8 mouse cellular contexts compared by ENCODE assay signal in the genomic region with DNA sequence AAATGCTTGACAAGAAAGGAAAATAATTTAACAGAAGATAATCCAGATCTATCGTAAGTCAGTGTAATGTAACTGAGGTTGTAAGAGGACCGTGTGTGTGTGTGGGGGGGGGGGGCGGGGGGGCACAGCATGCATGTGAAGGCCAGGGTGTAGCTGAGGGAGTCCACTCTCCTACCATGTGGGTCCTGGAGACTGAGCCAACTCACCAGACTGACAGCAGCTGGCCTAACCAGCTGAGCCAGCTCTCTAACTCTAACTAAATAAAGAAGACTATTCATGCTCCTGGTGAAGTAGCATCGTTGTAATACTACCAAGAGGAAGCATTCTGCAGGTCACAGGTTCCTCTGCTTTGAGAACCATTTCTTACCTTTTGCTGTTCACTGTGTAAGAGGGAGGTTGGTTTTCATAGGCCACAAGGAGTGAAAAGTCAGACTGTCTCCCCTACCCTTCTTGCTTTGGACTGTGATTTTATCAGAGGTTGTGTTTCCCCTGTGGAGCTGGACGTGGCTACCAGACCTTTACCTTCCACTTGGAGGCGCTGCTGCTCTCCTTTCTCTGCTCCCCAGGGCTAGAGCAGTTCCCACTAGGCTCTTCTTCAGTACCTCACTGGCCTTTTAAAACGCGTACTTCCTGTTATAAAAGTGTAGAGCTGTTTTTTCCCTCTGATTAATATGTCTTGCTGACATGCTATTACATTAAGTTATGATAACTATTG. TPM values are rescaled to one million over a fixed set of nuclear protein-coding genes. Genes with fewer than 3 reads are reported as not detected.
DNase-seq lines count a peak whose midpoint lies in the region; ATAC-seq and TF ChIP-seq lines count a peak whose summit lies in the region.

No protein-coding gene starts in this region.

- no peak overlapping the region for H3K4me3 ChIP-seq in forebrain, embryonic 14.5 days (ENCODE audit: low read depth, low read length)
- H3K4me3 ChIP-seq in forebrain, embryonic 16.5 days (replicated peaks; ENCODE audit: low read length), result no peak overlapping the region
- H3K4me3 ChIP-seq in lung, adult 2 months (replicated peaks; ENCODE audit: extremely low read depth, low read depth, low read length), result no peak overlapping the region

- TF ChIP-seq POLR2A in lung, adult 2 months (IDR thresholded peaks at IDR 0.05; ENCODE audit: borderline replicate concordance, extremely low read depth, low read depth, low read length), result no peak

- no peaks in the 10 kb centered on the region for H3K27me3 ChIP-seq in forebrain, embryonic 14.5 days (replicated peaks; ENCODE audit: control insufficient read depth, insufficient read depth, low read length)
- no peaks in the 10 kb centered on the region for H3K27me3 ChIP-seq in forebrain, embryonic 16.5 days (replicated peaks; ENCODE audit: control insufficient read depth, insufficient read depth, low read length)

- peak; percentile 29; the same call in 1 of the 2 replicates for ATAC-seq in forebrain, embryonic 14.5 days
- no peak for ATAC-seq in forebrain, embryonic 16.5 days

- H3K9ac ChIP-seq in forebrain, embryonic 14.5 days (ENCODE audit: low read length), result no peak overlapping the region
- H3K9ac ChIP-seq in forebrain, embryonic 16.5 days (replicated peaks; ENCODE audit: low read depth, low read length), result no peak overlapping the region

- WGBS in forebrain, embryonic 14.5 days, result 64% methylated on average over 8 of the region's 8 CpGs
- WGBS in forebrain, embryonic 16.5 days, result 72% methylated on average over 8 of the region's 8 CpGs
- WGBS in lung, adult 2 months, result 62% methylated on average over 8 of the region's 8 CpGs

- H3K36me3 ChIP-seq in forebrain, embryonic 14.5 days (ENCODE audit: control insufficient read depth, insufficient read depth, low read length), result peaks cover 33% of the 10 kb centered on the region
- H3K36me3 ChIP-seq in forebrain, embryonic 16.5 days (ENCODE audit: control insufficient read depth, insufficient read depth), result peaks cover 18% of the 10 kb centered on the region

- H3K4me2 ChIP-seq in forebrain, embryonic 14.5 days (ENCODE audit: low read length), result no peak overlapping the region
- no peak overlapping the region for H3K4me2 ChIP-seq in forebrain, embryonic 16.5 days (ENCODE audit: low read length)

- H3K9me3 ChIP-seq in forebrain, embryonic 14.5 days (replicated peaks; ENCODE audit: control insufficient read depth, low read length), result no peaks in the 10 kb centered on the region
- H3K9me3 ChIP-seq in forebrain, embryonic 16.5 days (ENCODE audit: control insufficient read depth, low read length), result no peaks in the 10 kb centered on the region

- DNase-seq in forebrain, embryonic 14.5 days (ENCODE audit: low spot score), result no peak
- DNase-seq in lung, adult 2 months, result no peak
- no peak for DNase-seq in lung, postnatal 25 days (ENCODE audit: low spot score)
- peak; percentile 51 for DNase-seq in brain, adult 2 months (ENCODE audit: low read depth, low spot score)
- DNase-seq in kidney, postnatal 4 days, result peak; percentile 48 to 64
- DNase-seq in layer of hippocampus, adult 11-12 months (ENCODE audit: low spot score), result no peak
- no peak for DNase-seq in thymus, postnatal 10 days (ENCODE audit: low spot score in 2 of 2)

- peak; percentile 38; the same call in 1 of the 2 replicates for TF ChIP-seq CTCF in lung, adult 2 months (IDR thresholded peaks at IDR 0.05; ENCODE audit: insufficient read depth, low read length)

- H3K27ac ChIP-seq in forebrain, embryonic 14.5 days (ENCODE audit: low read depth, low read length), result no peak overlapping the region
- H3K27ac ChIP-seq in forebrain, embryonic 16.5 days (ENCODE audit: low read length), result no peak overlapping the region

- H3K4me1 ChIP-seq in forebrain, embryonic 14.5 days (ENCODE audit: control insufficient read depth, insufficient read depth, low read length), result no peaks in the 10 kb centered on the region
- no peaks in the 10 kb centered on the region for H3K4me1 ChIP-seq in forebrain, embryonic 16.5 days (replicated peaks; ENCODE audit: control insufficient read depth, insufficient read depth, low read length)
- H3K4me1 ChIP-seq in lung, adult 2 months (ENCODE audit: control insufficient read depth, insufficient read depth, low read length), result no peaks in the 10 kb centered on the region

RNA-seq across cellular contexts. Expression of a gene that starts 28.1 kb away (rescaled TPM):
- 0.25 and 0.27 TPM in 2 replicates for polyA plus RNA-seq in forebrain, embryonic 14.5 days (2014; fragmentation: Nextera tagmentation; extraction: Ambion mirVana)
- 0.16 and 0.23 TPM in 2 replicates for polyA plus RNA-seq in forebrain, embryonic 16.5 days (2015; fragmentation: Nextera tagmentation; extraction: Ambion mirVana)
- 0.06 and 0.15 TPM in 2 replicates for polyA plus RNA-seq in lung, adult 2 months (2012; rRNA removed)

Comparison
In these comparisons a context has a peak if more than half of its experiments do, and no peak if none do; other contexts are left out.
1. DNase-seq: peak in brain, adult 2 months (single experiment) and kidney, postnatal 4 days (2 of 2); none in forebrain, embryonic 14.5 days (single experiment), lung, adult 2 months (single experiment), lung, postnatal 25 days (single experiment), layer of hippocampus, adult 11-12 months (single experiment) and thymus, postnatal 10 days (0 of 2).